Mouse (Mus musculus) liver, embryonic 16.5 days (tissue): ENCODE data around the gene Ipcef1. TPM values are rescaled to one million over a fixed set of nuclear protein-coding genes. Genes with fewer than 3 reads are reported as not detected.

Experiments used
- ATAC-seq: fragments of 200-750 bp; cut with Nextera tagmentation; 2 replicates; pipeline ENCODE4 v1.8.0; 2017; ENCODE audit warnings: low read depth, mild to moderate bottlenecking, moderate number of reproducible peaks, moderate library complexity
- H3K27ac ChIP-seq: fragments of 300-500 bp; sonication (generic); 2 replicates; pipeline ENCODE4 v1.5.1; 2014; ENCODE audit warnings: mild to moderate bottlenecking, low read length
- H3K27me3 ChIP-seq: fragments of 300-500 bp; sonication (generic); 2 replicates; pipeline ENCODE4 v1.6.1; 2014; ENCODE audit warnings: low read depth, low read length, mixed read lengths; ENCODE audit not compliant: control insufficient read depth, insufficient read depth
- H3K36me3 ChIP-seq: fragments of 300-500 bp; sonication (generic); 2 replicates; pipeline ENCODE4 v1.6.1; 2014; ENCODE audit warnings: mild to moderate bottlenecking; ENCODE audit not compliant: control insufficient read depth, insufficient read depth
- H3K4me1 ChIP-seq: fragments of 300-500 bp; sonication (generic); 2 replicates; pipeline ENCODE4 v1.6.1; 2014; ENCODE audit warnings: low read depth, low read length, mixed read lengths; ENCODE audit not compliant: control insufficient read depth
- H3K4me2 ChIP-seq: fragments of 300-500 bp; sonication (generic); 2 replicates; pipeline ENCODE4 v1.6.1; 2014; ENCODE audit warnings: low read depth, low read length, mixed read lengths
- H3K4me3 ChIP-seq: fragments of 300-500 bp; sonication (generic); 2 replicates; pipeline ENCODE4 v1.5.1; 2014; ENCODE audit warnings: low read depth, mild to moderate bottlenecking, low read length
- H3K9ac ChIP-seq: fragments of 300-500 bp; sonication (generic); 2 replicates; pipeline ENCODE4 v1.6.1; 2014; ENCODE audit warnings: low read depth, low read length
- H3K9me3 ChIP-seq: fragments of 300-500 bp; sonication (generic); replicated peaks from 2 replicates; pipeline ENCODE4 v1.6.1; 2016; ENCODE audit warnings: low read length; ENCODE audit not compliant: control insufficient read depth
- WGBS: fragments of 180-500 bp; shearing (Covaris S2); extraction: QIAGEN DNeasy Blood & Tissue Kit; methylation state at CpG from one replicate; pipeline ENCODE4 v1.1.7; 2014; ENCODE audit not compliant: insufficient replicate concordance; 5-methylcytosine and 5-hydroxymethylcytosine counted together
- polyA plus RNA-seq: library from polyadenylated mRNA; unstranded; fragments of >200 nt; fragmentation: Nextera tagmentation; extraction: Ambion mirVana; gene quantifications from 2 replicates; pipeline ENCODE4 v1.2.1, GENCODE M21; 2015

Gene Ipcef1
- polyA plus RNA-seq, 1 experiment from 2014 or later, result 0.97 TPM

GRCm38 (mm10) chr10:6848834-6849233 lies 203.4 kb downstream of the Ipcef1 start:
- no peaks in the 10 kb centered on the region for H3K4me1 ChIP-seq
- ATAC-seq, result no peak
- no peak overlapping the region for H3K9ac ChIP-seq
- WGBS, result 57% methylated on average over 2 of the region's 2 CpGs
- H3K4me2 ChIP-seq, result no peak overlapping the region
- H3K27ac ChIP-seq, result no peak overlapping the region
- no peaks in the 10 kb centered on the region for H3K9me3 ChIP-seq
- no peaks in the 10 kb centered on the region for H3K27me3 ChIP-seq
- no peak overlapping the region for H3K4me3 ChIP-seq
- H3K36me3 ChIP-seq, result no peaks in the 10 kb centered on the region

GRCm38 (mm10) chr10:6848162-6848754 lies 204.0 kb downstream of the Ipcef1 start:
- no peak overlapping the region for H3K4me2 ChIP-seq
- no peak overlapping the region for H3K27ac ChIP-seq
- WGBS, result 52% methylated on average over 7 of the region's 7 CpGs
- no peak for ATAC-seq
- no peaks in the 10 kb centered on the region for H3K36me3 ChIP-seq
- H3K9me3 ChIP-seq, result no peaks in the 10 kb centered on the region
- H3K27me3 ChIP-seq, result no peaks in the 10 kb centered on the region
- H3K4me1 ChIP-seq, result no peaks in the 10 kb centered on the region
- no peak overlapping the region for H3K9ac ChIP-seq
- H3K4me3 ChIP-seq, result no peak overlapping the region

GRCm38 (mm10) chr10:6846283-6846682 lies 206.0 kb downstream of the Ipcef1 start:
- Histone ChIP-seq H3K4me2 (no peak overlapping the region), H3K36me3 (no peaks in the 10 kb centered on the region), H3K9ac (no peak overlapping the region), H3K4me1 (no peaks in the 10 kb centered on the region), H3K27me3 (no peaks in the 10 kb centered on the region), H3K4me3 (no peak overlapping the region), H3K9me3 (no peaks in the 10 kb centered on the region), H3K27ac (no peak overlapping the region)
- WGBS, result 64% methylated on average over 1 of the region's 1 CpGs
- ATAC-seq, result no peak

GRCm38 (mm10) chr10:6842225-6842624 lies 210.1 kb downstream of the Ipcef1 start:
- Histone ChIP-seq H3K27ac (no peak overlapping the region), H3K4me1 (no peaks in the 10 kb centered on the region), H3K9ac (no peak overlapping the region), H3K27me3 (no peaks in the 10 kb centered on the region), H3K4me2 (no peak overlapping the region), H3K9me3 (no peaks in the 10 kb centered on the region), H3K36me3 (no peaks in the 10 kb centered on the region), H3K4me3 (no peak overlapping the region)
- WGBS, result 45% methylated on average over 1 of the region's 1 CpGs
- ATAC-seq, result no peak

Other genes with a start within 250 kb of the Ipcef1 start
- 4.3 and 5.2 TPM in 2 replicates for gene Cnksr3, start 159.8 kb upstream of the Ipcef1 start, polyA plus RNA-seq